Mouse (Mus musculus) kidney, adult 18-20 months (tissue): ENCODE results near the gene Gsx1.

Experiments
- DNase-seq: peaks from one replicate; pipeline ENCODE4 v3.0.0; 2021

The Gsx1 gene

DNA sequence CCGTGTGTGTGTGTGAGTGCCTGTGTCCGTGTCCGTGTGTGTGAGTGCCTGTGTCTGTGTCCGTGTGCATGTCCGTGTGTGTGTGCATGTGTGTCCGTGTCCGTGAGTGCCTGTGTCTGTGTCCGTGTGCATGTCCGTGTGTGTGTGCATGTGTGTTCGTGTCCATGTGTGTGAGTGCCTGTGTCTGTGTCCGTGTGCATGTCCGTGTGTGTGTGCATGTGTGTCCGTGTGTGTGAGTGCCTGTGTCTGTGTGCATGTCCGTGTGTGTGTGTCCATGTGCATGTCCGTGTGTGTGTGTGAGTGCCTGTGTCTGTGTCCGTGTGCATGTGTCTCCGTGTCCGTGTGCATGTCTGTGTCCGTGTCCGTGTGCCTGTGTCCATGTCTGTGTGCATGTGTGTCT lies 19.4 kb downstream of the Gsx1 start:
- no peak for DNase-seq

DNA sequence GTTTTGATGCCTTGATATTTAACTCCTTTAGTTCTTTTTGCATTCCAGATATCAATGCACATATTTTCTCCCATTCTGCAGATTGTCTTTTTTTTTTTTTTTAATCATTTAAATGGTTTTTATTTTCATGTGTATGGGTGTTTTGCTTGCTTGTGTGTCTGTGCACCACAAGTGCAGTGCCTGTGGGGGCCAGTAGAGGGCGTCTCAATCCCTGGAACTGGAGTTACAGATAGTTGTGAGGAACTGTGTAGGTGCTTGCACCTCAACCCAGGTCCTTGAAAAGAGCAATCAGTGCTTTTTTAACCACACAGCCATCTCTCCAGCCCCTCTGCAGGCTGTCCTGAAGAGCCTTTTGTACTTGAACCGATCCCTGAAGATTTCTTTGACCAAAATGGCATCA lies 20.0 kb downstream of the Gsx1 start:
- DNase-seq, result no peak

DNA sequence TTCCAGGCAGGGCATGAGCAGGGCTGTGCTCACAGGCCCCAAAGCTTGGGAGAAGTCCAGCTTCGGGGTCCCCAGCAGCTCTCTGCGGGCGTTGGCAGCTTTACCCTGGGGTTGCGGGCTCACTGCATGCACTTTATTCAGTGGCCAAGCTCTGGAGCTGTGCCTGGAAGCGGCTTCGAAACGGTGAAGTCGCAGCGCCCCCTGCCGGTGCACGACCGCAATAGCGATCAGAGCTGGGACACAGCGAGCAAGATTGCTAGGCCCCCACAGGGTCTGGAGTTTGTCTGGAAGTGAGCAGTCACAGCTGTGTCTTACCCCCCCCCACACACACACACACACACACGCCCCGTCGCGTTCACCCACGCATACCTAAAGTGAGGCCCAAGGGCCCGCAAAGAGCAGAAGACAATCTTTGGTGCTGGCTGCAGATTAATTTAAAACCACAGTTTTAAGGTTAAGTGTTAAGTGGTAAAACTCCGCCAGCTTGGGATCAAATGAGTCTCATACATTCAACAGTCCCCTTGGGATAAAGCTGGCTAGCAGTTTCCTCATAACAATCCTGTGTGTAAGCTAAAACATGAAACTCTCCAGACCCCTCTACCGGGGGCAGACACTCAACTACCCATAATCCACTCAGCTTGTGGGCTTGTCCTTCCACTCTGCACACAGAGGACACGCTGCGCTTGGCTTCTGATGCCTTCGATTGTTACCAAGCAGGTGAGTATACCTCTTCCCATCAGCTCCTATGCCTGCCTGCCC lies 39.0 kb downstream of the Gsx1 start:
- DNase-seq, result peak; percentile 84

DNA sequence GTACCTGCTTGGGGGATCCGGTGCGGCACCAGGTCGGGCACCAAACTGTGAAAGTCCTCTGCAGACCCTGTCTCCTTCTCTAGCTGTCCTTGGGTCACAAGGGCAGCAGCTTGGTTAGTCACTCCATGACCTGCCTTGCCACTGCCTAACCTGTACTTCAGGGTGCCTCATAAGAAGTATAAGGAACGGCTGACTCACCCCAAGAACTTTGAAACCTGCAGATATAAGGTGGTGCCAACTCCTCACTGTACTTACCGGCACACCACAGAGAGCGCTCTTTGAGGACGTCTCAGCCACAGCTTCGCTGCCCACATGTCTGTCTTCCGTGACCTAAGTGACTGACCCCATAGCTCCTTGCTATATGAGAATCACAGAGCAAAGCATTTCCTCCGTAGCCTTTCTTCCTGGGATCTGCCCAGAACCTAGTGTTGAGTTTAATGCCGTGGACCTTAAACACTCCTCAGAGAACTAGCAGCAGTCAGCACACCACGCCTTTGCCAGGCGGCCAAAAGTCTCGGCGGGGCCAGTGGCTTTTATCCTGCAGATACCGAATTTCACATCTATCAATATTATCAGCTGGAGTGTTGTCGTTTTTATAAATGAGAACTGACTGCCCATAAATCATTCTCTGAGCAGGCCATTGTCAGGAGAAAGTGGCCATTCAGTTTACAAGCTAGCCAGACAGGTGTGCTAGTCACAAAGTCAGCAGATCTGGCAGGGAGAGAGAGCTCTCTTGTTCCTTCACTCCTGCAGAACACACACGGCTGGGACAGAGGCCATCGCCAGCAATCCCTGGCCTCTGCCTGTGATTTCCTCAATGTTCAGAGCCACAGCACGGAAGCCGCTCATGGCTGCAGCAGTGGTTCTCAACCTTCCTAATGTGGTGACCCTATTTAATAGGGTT lies 47.2 kb downstream of the Gsx1 start:
- DNase-seq, result no peak
